Mouse (Mus musculus) splenic B cell, adult 2 months (primary cell): ENCODE data around the gene Dgcr8.

ENCODE experiments used
- DNase-seq: peaks from one replicate; pipeline ENCODE4 v3.0.0-alpha.2; 2011; ENCODE audit warnings: low read depth, low spot score
- H3K27me3 ChIP-seq: 2 replicates; pipeline ENCODE4 v1.6.1; 2012; ENCODE audit warnings: mild to moderate bottlenecking, low read length, moderate library complexity, mixed read lengths; ENCODE audit not compliant: control insufficient read depth, poor library complexity, insufficient read depth, severe bottlenecking
- H3K36me3 ChIP-seq: 2 replicates; pipeline ENCODE4 v1.6.1; 2012; ENCODE audit warnings: mild to moderate bottlenecking, low read length, moderate library complexity, mixed read lengths; ENCODE audit not compliant: control insufficient read depth, poor library complexity, insufficient read depth, severe bottlenecking

The Dgcr8 gene

GRCm38 (mm10) chr16:18220001-18220400, 69.0 kb downstream of the Dgcr8 start:
- Histone ChIP-seq H3K27me3 (no peaks in the 10 kb centered on the region), H3K36me3 (peaks cover 5% of the 10 kb centered on the region; the same call in 1 of the 2 replicates)
- peak; percentile 14 for DNase-seq

DNA sequence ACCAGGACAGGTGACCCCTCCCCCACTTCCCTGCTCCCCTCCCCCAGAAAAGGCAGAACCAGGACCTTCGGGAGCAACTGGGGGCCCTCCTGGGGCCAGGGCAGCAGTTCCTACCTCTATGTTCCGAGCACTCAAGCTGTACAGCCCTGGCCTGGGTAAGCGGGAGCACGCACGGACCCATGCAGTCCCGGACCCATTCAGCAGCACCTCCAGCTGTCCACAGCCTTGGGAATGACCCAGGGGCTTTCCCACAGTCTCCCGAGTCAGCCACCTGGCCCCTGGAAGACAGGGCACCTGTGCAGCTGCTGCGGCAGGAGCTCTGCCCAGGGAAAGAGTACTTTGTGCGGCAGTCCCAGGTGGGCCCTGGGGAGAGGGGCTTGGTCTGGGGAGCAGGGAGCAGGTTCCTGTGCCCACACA, 70.5 kb downstream of the Dgcr8 start:
- DNase-seq, result no peak
- peaks cover 2% of the 10 kb centered on the region; the same call in 1 of the 2 replicates for H3K36me3 ChIP-seq
- H3K27me3 ChIP-seq, result no peaks in the 10 kb centered on the region

DNA sequence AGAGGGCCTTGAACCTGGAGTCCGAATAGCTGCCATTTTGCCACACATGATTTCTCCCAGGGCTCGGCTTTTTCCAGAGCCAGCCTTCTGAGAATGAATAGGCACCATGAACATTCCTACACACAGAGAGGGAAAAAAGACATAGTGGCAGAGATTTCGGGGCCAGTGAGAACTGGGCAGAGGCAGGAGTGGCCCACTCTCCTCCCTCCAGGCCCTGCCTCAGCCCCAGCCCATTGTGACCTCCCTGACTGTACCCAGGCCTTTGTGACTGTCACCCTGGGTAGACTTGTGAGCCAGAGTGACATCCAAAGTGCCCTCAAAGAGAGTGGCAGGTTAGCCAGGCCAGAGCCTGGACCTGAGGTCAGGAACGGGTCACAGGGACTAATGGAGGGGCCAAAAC, 71.5 kb downstream of the Dgcr8 start, which contains the start of gene Ccdc188:
Ccdc188 (plus strand) TSS at position 301 of the 400 bp plus-strand sequence.
- Histone ChIP-seq H3K27me3 (no peaks in the 10 kb centered on the region), H3K36me3 (peaks cover under 1% of the 10 kb centered on the region; the same call in 1 of the 2 replicates)
- no peak for DNase-seq

DNA sequence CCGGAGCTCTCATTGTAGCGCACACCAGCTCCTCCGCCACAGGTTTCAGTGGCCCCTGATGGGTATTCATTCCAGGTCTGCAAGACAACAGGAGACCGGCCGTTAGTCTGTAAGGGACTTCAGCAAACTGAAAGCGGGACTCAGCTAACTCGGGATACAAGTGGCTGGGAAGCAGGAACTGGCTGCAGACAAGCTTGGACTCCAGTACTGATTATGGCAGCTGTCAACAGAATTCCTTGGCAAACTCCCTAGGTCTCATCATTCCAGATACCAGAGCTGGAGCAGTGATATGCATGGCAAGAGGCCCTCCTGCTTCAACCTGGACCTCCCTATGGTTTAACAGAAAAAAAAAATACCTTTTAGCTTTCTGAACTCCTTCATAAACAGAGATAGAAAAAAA, 74.2 kb downstream of the Dgcr8 start:
- no peaks in the 10 kb centered on the region for H3K36me3 ChIP-seq
- H3K27me3 ChIP-seq, result no peaks in the 10 kb centered on the region

DNA sequence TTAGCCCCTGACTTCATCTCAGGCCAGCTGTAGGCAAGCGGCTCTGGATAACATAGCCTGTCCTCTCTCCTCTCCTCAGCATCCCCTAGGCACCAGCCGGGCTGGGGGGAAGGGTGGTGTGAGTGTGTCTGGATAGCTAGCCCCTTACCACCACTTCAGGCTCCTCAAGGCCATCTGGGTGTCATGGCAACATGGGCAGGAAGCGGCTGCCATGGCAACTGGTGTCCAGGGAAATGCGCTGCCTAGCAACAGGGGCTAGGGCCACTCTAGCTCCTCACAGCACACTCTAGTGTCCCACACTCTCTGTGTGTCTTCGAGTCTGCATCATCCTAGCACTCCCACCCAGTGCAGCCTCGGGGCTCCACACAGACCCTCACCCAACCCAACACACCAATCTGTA, 75.4 kb downstream of the Dgcr8 start:
- H3K36me3 ChIP-seq, result no peaks in the 10 kb centered on the region
- no peaks in the 10 kb centered on the region for H3K27me3 ChIP-seq
- DNase-seq, result no peak

More for the DNA sequence above, 74.2 kb downstream of the Dgcr8 start:
- no peak for DNase-seq

DNA sequence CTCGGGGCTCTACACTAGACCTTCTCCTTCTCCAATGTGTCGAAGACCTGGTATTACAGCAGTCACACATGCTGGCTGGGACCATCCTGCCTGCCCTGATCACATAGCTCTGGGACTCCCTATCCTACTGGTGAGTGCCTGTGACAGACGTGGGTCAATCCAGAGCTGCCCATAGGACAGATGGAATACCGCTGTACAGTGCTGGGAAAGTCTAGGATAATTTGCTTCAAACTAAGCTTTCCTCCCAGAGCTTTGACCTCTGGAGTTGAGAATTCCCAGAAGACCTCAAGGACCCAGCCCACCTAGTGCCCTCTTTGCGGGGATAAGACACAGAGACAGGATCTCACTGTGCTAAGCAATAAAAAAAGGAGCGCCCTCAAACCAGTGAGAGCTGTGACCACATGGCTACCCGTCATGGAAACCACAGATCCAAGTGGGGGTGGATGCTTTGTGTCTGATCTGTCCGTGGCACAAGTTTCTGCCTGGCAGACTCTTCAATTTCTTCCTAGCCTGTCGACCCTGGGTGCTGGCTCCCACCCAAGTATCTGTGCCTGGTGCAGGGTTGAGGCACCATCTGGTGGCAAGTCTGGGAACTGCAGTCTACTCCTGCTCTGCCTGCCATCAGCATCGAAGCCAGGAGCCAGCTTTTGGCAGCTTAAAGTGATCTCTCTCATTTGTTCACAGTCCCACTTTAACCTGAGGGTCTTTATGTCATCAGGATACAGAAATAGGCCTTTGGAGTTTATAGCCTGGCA, 77.5 kb downstream of the Dgcr8 start:
- Histone ChIP-seq H3K27me3 (no peaks in the 10 kb centered on the region), H3K36me3 (no peaks in the 10 kb centered on the region)
- peak; percentile 82 for DNase-seq

DNA sequence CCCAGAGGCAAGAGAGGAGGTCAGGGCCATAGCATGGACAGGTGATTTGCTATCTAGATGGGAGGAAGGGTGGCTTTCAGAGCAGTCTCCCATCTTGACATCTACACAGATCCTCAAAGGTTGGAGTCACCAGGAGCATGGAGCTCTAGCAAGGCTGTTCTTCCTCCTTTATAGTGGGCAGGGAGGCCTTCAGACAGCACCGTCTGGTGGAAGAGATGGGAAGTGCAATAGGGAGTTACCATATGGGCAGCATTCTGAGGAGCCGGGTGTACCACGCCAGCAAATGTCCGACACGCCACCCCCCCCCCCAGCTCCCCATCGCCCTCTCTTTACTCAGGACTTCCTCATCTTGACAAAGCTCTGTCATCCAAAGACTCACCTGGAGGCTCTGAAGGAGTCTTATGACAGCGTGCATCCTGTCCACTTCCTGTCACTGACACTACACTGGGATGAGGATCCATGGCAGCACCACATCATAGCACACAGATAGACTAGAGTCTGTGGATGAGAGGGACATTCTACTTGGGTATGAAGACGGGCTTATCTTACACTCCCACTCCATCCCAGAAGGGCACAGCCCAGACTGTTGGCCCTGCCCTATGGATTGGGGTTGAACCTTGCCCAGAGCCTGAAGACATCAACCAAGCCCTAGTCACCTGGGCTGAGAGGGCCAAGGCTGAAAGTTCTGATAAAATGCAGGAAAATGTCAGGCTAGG, 78.2 kb downstream of the Dgcr8 start:
- Histone ChIP-seq H3K27me3 (no peaks in the 10 kb centered on the region), H3K36me3 (no peaks in the 10 kb centered on the region)
- peak; percentile 58 for DNase-seq
